Mouse (Mus musculus) retina, postnatal 7 days (tissue): ENCODE data around the gene Tnfrsf9.
"Not testable (repeated sequence)": the region's sequence is repeated elsewhere in the genome, so short reads cannot be mapped to it uniquely, and the experiment has no call there.

Experiments
- DNase-seq: peaks from one replicate; pipeline ENCODE4 v3.0.0-alpha.2; 2012; ENCODE audit warnings: low read depth, low spot score

Gene Tnfrsf9

GRCm38 (mm10) chr4:150894718-150895501, 19.5 kb upstream of the Tnfrsf9 start:
- no peak for DNase-seq

DNA sequence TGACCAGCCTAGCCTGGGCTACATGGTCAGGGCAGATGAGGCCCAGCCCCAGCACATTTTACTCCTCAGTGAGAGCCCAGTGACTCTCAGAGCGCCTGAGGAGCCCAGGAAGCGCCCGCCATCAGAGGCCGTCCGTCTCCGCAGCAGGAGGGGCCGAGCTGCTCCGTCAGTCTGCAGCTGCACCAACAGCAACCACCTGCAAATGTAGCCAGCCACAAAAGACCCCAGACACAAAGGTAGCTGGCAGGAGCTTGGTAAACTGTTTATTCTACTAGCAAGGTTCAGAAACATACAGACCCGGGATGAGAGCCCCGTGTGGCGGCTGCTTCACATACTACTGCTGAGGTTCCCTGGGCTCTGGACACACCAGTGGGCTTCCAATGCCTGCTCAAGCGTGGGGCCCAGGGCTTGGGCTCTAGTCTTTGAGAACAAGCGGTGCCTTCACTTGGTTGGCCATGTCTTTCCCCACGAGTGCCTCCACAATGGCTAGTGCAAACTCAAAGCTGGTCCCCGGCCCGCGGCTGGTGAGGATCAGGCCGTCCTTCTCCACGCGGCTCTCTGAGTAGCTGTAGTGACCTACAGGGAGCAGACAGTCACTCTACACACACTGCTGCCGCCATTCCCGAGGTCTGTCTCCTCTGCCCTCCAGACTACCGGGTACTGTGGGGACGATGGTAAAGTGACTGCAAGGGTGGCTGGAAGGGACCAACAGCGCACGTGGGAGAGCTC, 17.3 kb upstream of the Tnfrsf9 start:
- DNase-seq, result no peak

DNA sequence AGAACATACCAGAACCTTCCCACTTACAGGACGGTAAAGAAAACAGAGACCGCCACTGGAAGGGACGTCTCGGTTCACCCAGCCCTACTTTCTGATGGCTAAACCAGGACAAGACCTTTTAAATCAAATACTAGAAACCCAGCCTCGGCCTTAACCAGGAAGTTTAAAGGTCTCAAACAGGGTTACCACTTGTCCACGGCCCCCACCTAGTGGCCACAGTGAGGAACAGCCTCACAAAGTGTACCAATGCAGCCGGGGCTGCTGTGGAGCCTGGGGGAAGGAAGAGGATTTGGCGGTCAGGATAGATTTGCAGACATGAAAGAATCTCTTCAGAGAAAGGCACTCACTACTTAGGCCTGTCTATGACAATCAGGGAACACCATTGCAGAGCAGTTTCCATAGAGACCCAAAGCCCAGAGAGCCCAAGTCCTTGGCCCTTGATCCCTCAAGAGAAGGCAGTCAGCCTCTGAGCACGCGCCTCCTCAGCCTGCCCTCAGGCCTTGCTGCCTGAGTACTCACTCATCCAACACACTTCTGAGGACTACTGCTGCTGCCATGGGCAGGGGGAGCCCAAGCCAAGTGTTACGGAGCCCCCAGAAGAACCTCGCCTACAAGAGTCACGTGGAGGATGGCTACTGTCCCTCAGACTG, 15.5 kb upstream of the Tnfrsf9 start:
- peak; percentile 70 for DNase-seq

DNA sequence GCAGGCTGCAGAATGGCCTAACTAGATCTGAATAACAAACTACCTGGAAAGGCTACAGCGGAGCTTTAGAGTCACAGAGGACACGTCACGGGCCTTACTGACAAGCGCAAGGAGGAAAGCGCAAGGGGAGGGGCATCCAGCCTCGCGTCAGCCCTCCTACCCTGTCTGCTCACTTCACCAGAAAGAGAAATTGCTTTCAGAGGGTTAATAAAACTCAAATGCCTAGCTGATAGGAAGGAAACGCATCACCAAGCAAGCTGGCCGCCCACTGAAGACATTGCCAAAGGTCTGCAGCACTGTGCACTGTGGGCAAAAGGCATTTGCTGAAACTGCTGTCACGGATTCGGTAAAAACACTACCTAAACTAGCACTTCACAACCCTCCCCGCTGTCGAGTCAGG, 13.9 kb upstream of the Tnfrsf9 start:
- DNase-seq, result no peak

GRCm38 (mm10) chr4:150901651-150902050, 12.7 kb upstream of the Tnfrsf9 start:
- peak; percentile 60 for DNase-seq

DNA sequence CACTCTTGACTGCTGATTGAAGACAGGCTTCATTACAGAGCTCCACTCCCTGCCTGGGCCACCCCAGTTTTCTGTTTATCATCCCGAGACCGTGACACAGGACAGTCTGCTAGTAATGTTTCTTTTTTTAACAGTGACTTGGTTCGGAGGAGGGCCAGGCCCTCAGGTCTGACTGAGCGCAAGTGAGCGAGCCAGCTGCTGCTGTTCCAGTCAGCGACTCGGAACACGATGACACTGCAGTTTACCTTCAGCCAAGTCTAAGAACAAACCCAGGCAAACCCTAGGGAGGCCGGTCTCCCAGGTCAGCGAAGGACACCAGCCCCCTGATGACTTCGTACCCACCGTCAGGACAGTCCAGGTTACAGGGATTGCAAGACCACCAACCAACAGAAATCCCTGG, 12.3 kb upstream of the Tnfrsf9 start:
- no peak for DNase-seq

DNA sequence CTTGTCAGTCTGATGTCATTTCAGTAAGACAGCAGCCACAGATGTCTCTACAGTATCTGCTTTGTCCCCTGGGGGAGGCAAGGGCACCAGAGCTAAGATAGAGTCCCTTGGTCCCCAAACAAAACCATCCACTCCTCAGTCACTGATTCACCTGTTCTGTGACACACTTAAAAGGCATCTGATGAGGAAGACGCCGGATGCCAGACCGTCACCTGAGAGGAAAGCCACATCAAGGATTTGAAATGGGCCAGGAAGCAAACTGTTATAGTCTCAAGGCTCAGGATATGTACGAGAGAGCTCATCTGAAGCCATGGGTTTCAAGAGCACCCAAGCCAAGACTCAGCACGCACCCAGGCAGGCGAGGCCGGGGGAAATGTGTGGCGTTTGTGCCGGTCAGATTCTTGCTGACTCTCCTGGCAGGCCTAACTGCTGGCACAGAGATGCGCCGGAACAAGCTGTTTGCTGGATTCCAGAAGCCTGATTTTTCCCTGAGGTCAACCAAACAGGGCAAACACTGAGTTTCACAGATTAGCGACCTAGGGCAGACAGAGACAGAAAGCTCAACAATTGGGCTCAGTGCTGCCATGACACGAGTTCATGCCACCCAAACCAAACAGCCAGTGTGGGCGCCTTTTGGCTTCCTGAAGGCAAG, 11.1 kb upstream of the Tnfrsf9 start:
- DNase-seq, result no peak

DNA sequence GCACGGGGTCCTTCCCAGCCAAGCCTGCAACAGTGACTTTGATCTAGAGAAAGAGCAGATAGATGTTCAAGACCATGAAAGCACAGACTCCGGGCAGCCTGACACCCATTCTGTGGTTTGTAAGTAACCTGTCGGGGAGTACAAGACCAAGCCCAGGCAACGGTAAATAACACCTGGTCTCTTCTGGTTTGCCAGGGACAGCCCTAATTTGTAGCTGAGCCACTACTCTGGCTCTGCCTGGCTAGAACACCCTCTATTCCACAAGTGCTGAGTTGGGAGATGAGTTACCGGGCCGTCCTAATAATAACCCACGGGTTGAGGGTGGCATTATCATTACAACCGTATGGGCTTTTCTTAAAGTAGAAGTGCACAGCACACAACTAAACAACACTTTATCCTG, 7.3 kb upstream of the Tnfrsf9 start:
- DNase-seq, result no peak

DNA sequence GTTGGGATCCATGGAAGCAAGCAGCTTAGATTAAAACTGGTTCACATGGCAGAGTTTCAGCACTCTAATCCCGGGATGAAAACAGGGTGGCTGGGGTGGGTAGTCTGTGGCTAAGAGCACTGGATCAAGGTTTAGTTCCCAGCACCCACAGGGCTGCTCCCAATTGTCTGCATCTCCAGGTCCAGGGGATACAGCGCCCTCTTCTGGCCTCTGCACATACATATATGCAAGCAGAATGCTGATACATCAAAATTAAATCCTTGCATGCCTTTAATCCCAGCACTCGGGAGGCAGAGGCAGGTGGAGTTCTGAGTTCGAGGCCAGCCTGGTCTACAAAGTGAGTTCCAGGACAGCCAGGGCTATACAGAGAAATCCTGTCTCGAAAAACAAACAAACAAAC, 5.8 kb upstream of the Tnfrsf9 start:
- DNase-seq, result not testable (repeated sequence)

DNA sequence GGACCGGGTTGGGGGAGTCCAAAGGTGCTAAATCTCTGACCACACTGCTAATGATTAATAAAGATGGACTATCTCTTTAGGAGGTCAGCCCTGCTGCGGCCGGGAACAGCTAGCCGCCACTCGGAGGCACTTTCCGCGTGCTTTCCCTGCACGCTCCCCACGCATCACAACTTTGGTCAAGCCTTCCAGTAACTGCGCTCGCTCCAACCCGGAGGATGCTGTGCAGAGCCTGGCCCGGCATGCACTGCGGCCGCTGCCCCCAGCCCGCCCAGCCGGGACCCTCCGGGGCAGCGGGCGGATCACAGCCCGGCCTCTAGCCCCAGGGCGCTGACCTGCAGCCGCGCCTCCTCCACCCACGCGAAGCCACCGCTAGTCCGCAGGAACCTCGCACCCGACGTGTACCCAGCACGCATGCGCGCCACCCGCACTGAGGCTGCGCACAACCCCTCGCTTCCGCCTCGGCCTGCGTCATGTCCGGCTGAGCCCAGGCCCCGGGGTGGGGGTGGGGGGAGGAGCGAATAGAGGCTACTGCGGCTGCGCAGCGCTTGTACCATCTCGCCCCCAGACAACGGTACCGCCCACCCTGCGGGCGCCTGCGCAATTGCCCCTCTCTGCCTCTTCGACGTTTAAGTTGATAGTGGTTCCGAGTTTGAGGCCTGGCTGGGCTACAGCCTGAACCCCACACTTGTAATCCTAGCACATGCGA, 4.8 kb upstream of the Tnfrsf9 start:
- DNase-seq, result peak; percentile 99

DNA sequence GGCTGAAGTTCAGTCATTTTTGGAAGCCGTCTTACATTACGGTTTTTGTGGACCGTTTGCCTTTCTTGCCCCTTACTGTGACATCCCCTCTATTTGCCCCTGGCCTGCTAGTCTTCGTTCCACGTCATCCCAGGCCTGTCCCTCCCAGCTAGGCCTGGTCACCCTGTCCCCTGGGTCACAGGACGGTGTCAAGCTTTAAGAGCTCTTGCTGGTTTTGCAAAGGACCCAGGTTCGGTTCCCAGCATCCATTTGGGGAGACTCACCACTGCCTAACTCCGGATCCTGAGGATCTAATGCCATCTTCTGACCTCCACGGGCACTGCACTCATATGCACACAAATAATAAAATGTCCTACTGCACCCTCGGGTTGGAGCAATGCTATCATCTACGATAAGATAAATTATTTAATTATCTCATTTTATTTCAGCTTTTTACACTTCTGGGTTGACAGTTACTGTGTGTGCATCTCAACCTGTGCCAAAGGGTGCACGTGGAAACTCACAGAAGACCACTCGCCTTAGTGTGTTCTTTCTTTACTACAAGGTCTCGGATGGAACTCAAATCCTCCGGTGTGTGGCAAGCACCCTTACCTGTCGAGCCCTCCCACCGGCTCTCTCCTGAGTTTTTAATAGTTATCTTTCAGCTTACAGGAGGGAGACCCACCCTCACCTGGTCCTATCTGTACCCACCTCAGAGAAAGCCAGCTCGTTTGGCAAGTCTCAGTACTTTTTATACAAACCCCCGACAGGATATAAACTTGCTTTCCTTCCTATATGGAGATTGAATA, 4.0 kb upstream of the Tnfrsf9 start:
- DNase-seq, result no peak

DNA sequence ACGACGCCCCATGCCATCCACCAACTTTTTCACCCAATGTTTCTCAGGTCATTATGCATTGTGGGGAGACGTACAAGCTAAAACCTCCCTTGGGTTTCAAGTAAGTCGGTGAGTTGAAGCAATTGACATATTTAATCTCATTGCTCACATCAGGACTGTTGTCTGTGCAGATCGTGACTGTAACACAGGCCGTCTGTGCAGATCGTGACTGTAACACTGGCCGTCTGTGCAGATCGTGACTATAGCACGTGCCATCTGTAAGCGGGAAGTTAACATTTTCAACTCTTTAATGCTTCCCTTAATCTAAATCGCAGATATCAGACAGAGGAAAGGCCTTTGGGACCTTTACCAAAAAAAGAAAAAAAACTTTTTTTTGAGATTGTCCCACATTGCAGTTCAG, 619 bp upstream of the Tnfrsf9 start:
- DNase-seq, result no peak

- no peak for DNase-seq
Observed at GRCm38 (mm10) chr4:150915181-150915906, 982 bp downstream of the Tnfrsf9 start.

DNA sequence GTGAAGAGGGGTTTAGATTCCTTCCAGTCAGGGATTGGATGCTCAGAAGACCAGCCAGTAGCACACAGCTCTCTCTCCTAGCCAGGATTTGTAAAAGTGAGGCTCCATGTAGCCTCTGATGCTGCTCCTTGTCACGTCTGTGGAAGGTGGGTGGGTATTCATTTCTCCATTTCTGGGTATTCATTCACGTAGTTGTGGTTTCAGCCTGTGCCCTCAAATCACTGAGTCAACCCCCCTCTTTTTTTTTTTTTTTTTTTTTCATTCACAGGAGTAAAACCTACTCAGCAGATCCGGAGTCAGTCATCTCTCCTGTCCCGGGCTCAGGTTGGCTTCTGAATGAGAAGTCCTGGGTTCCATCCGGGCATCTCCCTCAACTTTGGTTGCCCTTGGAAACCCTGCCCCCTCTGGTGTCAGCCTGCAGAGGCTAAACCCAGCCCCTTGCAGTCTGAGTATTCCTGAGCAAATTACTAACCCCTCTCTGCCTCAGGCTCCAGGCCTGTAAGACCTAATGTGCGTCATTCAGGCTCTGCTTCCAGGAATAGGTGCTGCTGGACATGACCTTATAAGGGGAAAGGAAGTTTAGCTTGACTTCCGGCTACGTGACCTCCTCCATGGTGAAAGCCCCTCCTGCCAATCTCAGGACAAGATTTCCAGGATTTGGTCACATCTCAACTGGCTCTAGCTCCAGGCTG, 3.1 kb downstream of the Tnfrsf9 start:
- DNase-seq, result no peak

DNA sequence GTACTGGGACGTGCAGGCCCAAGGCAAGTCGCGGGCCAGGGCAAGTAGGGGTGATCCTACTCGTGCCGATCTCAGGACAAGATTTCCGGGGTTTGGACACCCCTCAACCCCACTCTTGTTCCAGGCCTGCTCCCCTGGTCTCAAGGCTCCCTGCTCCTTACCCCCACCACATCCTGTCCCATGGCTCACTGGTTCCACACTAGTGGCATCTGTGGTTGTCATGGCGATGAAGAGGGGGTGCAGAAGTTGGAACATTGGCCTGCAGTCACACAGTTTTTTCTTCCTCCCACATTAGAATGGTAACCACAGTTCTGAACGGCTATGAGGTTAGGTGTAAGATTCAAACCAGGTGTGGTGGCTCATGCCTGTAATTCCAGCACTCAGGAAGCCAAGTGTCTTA, 6.8 kb downstream of the Tnfrsf9 start:
- no peak for DNase-seq

DNA sequence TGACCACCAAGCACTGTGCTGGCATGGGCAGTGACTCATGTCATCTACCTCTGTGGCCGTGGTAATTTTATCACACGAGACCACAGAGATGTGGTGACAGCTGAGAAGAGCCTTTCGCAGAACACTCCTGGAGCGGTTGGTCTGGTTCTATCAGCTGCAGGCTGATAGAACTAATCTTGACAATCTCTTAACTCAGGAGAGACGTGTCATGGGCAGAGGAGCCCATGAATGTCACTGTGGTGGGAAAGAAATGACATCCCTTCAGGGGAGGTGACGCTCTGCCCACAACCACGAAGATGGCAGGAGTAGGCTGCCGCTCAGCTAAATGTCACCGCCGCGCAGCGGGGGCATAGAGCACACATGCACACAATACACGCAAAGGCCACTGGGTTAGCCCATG, 9.9 kb downstream of the Tnfrsf9 start:
- DNase-seq, result no peak

- DNase-seq, result no peak
Observed at GRCm38 (mm10) chr4:150924936-150925335, 10.6 kb downstream of the Tnfrsf9 start.

- no peak for DNase-seq
Observed at GRCm38 (mm10) chr4:150925923-150926322, 11.6 kb downstream of the Tnfrsf9 start.

- DNase-seq, result no peak
Observed at GRCm38 (mm10) chr4:150926924-150927705, 12.8 kb downstream of the Tnfrsf9 start.
